Mouse (Mus musculus) adrenal gland, adult 18-20 months (tissue): ENCODE data around the gene Zcchc9. TPM values are rescaled to one million over a fixed set of nuclear protein-coding genes. Genes with fewer than 3 reads are reported as not detected.

Source experiments
- DNase-seq, 2 experiments: peaks; one replicate each; pipeline ENCODE4 v3.0.0; 2021 to 2022; ENCODE audit warnings: low spot score in 2 of 2
- long read RNA-seq, 2 experiments: library from polyadenylated mRNA; stranded (forward); transcript quantifications; one replicate each; pipeline ENCODE4 v2.0.0; 2021
- total RNA-seq, 2 experiments: library from RNA; stranded (reverse); gene quantifications; 1 replicate in 1 of 2; 2 replicates in 1 of 2; pipeline ENCODE4 v1.2.3; 2021

Gene Zcchc9
- 10 to 100 TPM; 41.9 to 47.8 TPM for total RNA-seq
- long read RNA-seq, experiment 1, transcript Zcchc9-201 (6 exons, 1,541 nt), result major isoform, 27 of 36 reads
- long read RNA-seq, experiment 1, partial matches to known transcripts, result 1 of 36 reads
- long read RNA-seq, experiment 1, other reads (novel, unspliced or antisense), result 8 of 36 reads
- long read RNA-seq, experiment 2, transcript Zcchc9-201 (6 exons, 1,541 nt), result major isoform, 33 of 61 reads
- long read RNA-seq, experiment 2, partial matches to known transcripts, result 22 of 61 reads
- long read RNA-seq, experiment 2, other reads (novel, unspliced or antisense), result 5 of 61 reads

DNA sequence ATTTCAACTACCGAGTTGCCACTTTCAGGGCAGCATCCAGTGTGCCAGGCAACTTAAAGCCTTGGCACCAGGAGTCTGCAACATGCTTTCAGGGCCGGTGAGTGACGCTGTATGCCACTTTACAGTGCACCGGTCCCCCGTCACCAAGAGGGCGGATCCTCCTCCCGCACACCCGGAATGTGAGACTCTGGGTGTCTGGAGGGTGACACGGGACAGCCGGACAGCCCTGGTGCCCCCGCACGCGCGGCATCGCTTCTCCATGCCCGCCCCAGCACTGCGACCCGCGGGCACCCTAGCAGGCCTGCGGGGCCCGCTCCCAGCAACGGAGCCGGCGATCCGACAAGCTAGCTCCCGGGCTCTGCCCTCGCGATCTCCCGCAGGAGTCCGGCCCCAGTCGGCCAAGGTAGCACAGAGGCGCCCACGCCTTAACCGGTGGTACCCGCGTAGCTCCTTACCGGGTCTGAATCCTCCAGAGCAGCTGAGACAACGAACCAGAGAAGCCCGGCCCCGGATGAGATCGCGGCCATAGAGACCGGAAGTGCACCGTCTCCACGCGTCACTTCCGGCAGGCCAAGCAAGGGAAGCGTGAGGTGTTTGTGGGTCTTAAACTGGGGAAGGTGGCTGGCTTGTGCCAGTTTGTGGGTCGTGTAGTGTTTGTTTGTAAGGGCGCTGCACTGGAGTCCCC is at the start of gene Zcchc9:
TSS of gene Zcchc9 (minus strand) at position 551 of the 685 bp plus-strand sequence.
- DNase-seq, result peak; percentile 85

DNA sequence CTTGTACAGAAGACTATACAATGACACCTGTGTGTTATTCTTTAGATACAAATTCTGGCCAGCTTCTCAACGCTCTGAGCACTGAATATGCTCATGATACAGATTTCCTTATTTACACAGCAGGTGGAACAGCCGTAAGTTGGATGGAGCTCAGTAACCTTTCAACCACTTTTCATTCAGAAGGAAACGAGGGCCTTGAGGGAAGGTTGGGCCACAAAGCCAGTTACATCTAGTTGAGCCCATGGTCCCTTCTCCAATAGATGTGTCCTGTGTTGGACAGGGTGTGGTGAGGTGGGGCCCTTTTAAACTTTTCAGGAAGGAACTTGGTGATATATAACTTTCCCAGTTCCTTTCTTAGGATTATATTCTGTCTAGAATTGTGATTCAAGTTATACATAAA is 46.9 kb upstream of the Zcchc9 start:
- DNase-seq, result no peak

DNA sequence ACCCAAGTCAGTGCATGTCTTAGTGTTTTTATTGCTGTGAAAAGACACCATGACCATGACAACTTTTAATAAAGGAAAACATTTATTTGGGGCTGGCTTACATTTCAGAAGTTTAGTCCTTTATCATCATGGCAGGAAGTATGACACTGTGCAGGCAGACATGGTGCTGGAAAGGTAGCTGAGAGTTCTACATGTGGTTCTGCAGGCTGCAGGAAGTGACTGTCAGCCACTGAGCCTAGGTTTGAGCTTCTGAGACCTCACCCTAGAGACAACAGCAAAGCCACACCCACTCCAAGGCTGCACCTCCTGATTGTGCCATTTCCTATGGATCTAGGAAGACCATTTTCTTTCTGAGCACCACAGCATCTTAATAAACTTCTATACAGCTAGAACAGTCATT is 20.4 kb upstream of the Zcchc9 start:
- no peak for DNase-seq

DNA sequence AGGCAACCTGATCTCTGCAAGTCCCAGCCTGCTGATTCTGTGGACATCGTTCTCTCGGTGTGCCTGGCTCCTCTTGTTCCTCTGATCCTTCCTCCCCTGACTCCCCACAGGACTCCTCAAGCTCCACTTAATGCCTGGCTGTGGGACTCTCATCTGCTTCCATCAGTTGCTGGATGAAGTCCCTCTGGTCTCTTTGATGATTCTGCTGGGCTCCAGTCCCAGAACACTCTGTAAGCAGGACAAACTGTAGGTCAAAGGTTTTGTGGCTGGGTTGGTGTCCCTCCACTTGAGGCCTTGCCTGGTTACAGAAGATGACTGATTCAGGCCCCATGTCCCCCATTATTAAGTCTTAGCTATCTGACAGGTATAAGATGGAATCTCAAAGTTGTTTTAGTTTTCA is 18.6 kb upstream of the Zcchc9 start:
- no peak for DNase-seq

DNA sequence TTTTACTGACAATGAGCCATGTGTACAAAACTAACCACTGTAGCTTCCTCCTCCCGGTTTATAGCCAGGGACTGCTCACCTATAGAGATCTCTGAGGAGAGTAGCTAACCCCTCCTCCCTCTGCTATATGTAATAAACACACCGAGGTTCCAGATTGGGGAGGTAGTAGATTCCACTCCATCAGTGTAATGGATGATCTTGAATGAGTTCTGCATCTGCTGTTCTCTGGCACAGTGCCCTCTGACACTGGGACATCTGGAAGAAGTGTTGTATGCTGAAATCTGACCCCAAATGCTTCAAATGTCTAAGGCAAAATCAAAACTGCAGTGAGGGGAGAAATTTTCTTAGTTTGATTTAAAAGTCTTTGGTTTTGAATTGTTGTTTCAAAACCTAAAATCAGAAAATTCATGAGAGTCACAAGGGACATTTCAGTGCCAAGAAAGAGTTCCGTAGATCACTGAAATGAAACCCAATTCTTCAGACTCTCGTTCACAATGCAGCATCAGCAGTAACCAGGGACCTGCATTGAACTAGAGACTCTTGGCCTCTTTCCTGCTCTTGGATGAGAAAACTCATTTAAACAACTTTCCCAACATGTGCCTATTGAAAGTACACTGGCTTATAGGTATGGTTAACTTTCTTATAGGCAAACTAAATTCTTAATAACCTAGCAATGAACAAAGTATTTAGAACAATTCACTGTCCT is 17.5 kb upstream of the Zcchc9 start:
- no peak for DNase-seq

DNA sequence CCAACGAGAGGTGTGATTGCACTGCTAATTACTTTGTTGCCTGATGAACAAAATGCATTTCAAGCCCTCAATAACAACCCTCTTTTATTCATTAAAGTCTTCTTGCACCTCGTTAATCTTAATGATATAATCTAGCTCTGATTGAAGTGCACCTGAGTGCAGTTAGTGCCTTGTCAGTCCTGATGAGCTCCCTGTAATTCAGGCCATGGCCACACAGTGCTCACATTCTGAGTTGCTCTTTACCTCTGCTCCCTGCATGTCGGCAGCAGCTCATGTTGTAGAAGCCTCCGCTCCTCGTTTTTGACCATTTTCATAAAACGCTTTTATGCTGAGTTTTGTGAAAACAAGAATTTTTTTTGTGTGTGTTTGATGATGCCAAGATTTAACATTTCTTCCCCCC is 16.2 kb upstream of the Zcchc9 start:
- no peak for DNase-seq

DNA sequence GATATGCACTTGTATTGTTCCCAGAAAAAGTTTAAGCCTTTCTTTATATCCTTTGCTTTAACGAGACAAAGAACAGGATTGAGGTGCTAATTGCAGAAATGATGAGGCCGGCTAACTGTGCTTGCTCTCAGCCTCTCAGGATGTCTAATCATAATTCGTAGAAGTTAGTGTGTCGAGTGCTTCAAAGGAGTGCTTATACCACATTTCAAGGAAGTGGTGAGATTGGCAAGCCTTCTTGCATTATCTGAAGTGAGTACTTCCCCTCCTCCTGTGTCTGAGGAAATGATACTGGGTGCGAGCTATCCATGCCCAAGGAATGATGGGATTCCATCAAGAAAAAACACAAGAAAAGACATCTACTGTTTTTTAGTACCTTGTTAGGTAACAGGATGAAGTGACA is 7.2 kb upstream of the Zcchc9 start:
- DNase-seq, result no peak

DNA sequence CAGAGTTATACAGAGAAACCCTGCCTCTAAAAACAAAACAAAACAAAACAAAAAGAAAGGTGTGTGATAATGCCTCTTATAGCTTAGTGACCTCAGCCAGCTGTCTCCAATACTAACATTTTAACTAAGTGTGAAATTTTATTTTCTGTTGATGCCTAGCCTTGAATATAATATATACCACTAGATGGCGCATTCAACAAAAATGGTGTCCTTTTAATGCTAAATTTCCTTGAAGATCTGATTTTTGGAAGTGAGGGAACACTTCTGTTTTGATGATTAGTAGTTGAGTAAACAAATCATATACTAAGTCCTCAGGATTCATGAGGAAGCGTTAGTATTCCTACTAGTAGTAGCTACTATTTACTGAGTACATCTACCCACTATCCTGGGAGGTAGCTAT is 2.0 kb upstream of the Zcchc9 start:
- DNase-seq, result no peak

DNA sequence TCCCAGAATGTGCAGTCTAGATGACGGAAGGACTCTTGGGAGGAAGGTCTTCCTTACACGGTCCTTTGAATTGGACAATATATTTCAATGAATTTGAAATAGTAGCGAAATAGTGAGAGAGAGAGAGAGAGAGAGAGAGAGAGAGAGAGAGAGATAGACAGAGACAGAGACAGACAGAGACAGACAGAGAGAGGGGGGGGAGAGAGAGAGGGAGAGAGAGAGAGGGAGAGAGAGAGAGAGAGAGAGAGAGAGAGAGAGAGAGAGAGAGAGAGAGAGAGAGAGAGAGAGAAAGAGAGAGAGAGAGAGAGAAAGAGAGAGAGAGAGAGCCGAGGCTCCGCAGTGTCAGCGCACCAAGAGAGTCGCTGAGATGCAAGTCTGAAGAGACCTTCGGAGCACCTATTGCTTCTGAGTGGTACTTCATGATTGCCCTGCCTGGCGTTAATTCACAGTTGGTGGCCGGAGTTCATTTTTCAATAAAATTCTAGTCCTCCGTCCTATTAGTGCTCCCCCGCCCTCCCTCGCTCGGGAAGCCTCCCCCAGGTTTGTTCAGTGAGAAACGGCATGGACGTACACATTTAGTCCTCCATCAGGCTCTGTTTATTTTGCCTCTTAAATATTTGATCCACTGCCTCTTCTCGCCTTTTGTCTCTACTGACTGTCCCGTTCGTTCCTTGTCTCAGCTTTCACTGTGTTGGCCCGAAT is 520 bp upstream of the Zcchc9 start:
- no peak for DNase-seq

DNA sequence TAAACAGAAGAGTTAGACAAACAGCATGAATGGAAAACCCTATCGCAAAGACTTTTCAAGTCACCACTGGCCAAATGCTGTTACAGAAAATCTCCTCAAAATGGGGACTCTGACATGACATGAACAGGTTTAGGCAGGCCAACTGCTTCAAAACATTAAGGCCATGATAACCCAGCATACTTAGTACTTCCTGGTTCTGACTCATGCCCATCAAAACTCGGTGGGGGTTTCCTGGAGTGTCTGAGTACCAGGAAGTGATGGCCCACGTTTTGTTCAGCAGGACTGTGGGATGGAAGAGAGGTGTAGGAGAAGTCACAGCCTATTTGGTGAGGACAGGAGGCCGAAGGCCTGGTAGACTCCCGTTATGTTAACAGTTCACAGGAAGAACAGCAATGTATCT is 5.8 kb downstream of the Zcchc9 start:
- no peak for DNase-seq

DNA sequence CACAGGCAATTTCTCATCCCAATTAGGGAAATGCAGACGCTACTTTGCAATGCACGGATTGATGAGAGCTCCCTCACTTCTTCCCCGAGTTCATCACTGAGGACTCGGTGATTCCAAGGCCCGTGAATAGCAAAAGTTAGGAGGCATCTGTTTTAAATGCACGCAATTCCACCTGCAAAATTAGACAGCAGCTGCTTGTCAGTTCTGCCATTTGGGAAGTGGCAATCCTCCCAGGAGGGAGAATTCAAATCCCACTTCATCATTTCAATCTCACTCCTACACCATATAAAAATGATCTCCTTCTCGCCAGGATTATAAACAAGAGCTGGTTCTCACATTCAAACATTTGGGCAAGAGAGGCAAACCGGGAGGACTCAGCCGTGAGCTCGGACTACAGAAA is 10.1 kb downstream of the Zcchc9 start:
- DNase-seq, result no peak

DNA sequence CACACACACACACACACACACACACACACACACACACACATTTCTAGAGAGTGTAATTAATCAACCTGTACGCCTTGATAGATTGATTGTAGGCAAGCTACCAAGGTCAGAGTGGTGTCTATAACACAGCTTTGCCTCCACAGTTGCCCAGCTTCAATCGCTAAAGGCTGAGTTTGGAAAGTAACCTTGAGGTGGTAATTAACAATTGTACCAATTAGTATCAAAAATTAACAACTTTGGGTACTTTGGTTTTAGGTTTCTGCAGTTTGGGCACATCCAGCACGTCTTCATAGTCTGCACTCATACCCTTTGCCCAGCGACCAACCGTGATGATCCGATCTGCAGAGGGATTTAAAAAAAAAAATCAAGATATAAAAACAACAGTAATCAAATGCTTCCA is 10.6 kb downstream of the Zcchc9 start:
- DNase-seq, result no peak

DNA sequence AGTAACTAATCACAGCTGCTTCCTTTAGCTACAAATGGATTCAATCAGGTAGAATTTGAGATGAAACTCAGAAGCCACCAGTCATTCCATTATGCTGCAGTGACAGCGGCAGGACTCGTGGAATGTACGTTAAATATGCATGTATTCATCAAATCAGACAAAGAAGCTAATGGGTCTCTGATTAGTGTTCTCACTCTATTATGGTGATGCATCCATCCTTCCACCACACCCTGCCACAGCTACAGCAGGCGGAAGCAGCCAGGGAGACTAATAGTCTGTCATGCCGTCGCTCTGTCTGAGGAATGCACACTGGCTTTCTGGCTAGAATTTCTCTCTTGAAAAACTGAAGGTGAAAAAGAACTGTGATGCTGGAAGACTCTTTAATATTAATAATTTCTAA is 11.5 kb downstream of the Zcchc9 start:
- DNase-seq, result no peak

DNA sequence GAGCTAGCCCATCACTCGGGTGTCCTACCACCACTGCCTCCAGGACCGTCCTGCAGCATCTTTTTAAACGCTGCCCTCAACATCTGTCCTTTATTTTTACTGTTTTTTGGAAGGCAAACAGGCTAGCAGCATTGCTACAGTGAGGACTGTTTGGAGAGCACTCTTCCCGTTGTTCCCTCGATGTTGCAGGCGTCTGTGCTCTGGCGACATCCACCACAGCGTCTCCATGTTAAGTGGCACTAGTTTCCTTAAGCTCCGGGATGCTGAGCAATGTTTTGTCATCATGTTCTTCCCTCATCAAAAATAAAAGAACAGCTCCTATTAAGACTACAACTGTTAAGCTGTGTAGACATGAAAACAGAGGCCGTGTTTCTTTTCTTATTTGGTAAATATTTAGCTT is 11.9 kb downstream of the Zcchc9 start:
- no peak for DNase-seq

DNA sequence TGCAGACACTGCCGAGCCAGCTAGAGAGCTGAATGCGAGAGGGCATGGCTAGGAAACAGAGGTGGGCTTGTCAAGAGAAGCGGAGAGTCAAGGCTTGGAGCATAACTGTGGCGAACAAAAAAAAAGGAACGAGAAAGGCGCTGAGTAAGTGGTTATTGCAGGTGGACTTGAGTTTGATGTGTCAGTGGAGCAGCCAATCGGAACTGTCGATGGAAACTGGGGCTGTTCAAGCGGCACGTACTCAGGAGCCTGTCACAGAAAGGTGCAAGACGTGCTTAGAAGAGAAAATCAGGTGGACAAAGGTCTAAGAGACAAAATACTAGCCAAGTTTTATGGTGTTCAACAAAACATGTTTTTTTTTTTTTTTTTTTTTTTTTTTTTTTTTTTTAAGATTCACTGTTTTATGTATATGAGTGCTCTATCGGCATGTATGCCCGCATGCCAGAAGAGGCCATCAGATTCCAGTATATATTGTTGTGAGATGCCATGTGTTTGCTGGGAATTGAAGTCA is 12.5 kb downstream of the Zcchc9 start:
- no peak for DNase-seq

DNA sequence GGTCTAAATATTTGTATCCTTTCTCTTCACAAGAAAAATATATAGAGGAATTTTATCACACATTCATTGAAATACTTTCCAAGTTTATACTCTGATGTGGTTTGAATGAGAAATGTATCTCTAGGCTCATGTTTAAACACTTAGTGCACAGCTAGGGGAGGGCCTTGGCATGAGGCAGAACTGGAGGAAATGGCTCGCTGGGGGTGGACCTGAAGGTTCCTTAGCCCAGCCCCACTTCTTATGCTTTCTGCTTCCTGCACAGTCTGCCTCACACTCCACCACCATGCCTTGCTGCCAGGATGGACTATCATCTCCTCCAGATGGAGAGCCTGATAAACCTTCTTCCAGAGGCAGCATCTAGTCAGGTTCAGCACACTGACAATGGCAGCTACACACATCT is 15.5 kb downstream of the Zcchc9 start:
- DNase-seq, result no peak

DNA sequence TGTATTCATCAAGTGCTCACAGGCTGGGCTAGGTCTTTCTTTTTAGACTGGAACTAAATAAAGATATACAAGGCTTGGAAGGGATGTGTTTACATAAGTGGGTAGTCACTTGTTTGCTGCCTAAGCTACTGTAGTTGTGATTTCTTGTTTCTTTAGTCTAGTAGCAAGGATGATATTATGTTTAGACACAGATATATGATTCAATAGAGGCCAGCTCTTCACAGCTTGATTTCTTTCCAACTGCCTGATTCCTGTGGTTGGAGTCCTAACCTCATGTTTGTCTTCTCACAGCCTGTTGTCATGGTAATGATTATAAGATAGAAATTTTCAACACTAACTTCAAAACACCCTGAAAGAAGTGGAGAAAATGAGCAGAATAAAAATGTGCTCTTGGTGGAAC is 27.6 kb downstream of the Zcchc9 start:
- no peak for DNase-seq

DNA sequence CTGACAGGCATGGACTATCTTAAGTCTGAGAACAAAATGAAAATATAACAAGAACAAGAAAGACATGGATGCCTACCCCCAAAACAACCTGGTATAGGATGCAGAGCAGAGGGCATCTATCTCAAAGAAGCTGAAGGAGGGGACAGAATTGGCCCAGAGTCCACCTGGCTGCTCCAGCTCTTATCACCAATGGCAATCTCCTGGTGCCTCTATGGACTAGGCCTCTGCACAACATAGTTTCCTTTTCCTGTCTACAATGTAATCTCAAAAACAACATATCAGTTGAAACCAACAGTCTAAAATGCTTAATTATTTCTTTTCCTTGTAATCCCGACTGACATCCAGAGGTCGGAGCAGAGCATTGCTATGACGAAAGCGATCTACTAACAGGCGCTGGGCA is 29.4 kb downstream of the Zcchc9 start:
- DNase-seq, result no peak

DNA sequence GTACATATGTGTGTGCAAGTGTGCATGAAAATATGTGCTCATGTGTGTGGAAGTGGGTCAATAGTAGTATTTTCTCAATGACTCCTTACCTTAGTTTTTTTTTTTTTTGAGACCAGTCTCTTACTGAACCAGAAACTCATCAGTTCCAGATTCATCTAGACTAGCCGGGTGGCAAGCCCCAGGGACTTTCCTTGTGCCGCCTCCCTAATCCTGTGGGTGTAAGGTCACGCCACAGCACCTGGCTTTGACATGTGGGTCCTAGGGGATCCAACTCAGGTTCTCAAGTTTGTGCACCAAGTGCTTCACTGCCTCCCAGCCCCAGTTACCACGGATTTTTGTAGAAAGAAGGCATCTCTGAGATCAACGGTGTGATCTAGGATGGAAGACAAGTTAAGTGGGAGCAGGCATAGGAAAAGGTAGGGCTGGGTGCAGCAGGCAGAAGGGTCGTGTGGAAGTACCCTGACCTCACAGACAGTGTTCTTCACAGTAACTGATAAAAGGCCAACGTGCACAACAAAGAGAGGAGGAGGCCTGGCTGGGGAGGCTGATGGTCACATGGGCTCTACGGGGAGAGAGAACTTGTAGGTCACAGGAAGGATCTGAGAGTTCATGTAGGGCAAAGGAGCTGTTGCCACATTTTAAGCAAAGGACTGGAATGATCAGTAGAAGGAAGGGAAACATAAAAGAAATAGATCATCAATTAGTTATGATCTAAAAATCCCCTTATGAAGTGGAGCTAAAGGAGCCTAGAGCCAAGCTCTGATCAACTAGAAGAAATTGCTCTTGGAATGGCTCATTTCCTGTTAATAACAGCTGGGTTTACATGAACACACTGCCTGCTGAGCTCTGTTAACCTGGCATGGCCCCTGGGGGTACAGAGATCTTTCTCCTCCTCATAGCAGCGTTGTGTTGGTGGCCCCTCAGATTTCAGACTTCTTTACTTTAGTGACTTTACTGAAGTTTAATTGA is 38.5 kb downstream of the Zcchc9 start:
- DNase-seq, result no peak

DNA sequence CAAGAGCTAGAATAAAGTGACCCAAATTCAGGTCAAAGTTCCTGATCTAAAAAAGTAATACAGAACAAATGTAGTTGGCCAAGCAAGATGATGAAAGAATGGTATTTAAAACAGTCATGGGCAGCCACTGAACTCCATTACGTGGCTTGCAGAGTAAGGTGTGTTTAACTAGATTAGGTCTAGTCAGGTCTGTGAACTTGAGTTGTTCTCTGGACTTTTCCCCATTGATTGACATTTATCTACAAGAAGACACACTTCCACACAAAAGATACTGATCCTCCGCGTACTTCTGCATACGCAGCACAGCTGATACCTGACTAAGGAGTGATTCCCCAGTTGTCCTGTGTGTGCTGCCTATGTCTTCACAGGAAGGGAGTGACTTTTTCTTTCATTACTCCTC is 41.9 kb downstream of the Zcchc9 start:
- DNase-seq, result no peak
